Mouse (Mus musculus): Measurements from ENCODE around the gene Csf3. TPM values are rescaled to one million over a fixed set of nuclear protein-coding genes. Genes with fewer than 3 reads are reported as not detected.
A peak's percentile ranks its signal among the peaks of the same experiment; 100 is the strongest.
"Not testable (repeated sequence)": the region's sequence is repeated elsewhere in the genome, so short reads cannot be mapped to it uniquely, and the experiment has no call there.

The Csf3 gene
- not detected for total RNA-seq (2021)
- long read RNA-seq, experiment 1 = 0 reads
- long read RNA-seq, experiment 2 = 0 reads

DNA sequence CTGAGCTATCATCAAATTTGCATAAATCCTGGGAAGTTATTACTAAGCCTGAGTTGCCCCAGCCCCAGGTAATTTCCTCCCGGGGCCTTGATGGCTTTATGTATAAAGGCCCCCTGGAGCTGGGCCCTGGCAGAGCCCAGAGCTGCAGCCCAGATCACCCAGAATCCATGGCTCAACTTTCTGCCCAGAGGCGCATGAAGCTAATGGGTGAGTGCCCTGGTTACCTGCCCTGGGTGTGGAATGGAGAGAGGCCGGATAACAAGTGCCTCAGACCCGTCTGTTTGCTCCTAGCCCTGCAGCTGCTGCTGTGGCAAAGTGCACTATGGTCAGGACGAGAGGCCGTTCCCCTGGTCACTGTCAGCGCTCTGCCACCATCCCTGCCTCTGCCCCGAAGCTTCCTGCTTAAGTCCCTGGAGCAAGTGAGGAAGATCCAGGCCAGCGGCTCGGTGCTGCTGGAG is at the start of gene Csf3:
TSS of gene Csf3 (plus strand) at position 51 of the 458 bp plus-strand sequence.
- intact Hi-C loops (cut with DNase I) = loop anchor here (2.0 to 10.0 kb wide), 3 partner anchors 128 to 326 kb away; no protein-coding TSS in a partner anchor
- TF ChIP-seq CTCF (IDR thresholded peaks at IDR 0.05) = no peak
- H3K4me3 ChIP-seq = no peak within 1 kb of the TSS
- DNase-seq = no peak
- no peak within 1 kb of the TSS for H3K27ac ChIP-seq

DNA sequence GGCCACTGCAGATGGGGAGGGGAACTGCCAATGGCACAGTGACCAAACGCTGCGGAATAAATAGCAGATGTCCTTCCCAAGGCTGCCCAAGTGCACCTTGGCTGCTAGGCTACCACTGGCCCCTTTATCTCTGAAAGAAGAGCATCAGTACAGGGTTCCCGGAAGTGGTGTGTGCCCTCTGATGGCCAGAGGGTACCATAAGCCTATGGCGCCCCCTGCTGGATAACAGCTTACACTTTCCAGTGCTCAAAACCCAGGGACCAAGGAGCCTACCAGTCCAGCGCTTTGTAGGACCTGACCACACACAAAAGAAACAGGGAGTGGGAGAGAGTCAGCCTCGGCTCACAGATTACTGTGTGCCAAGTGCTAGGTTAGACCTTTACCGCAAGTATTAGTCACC is 46.0 kb upstream of the Csf3 start:
- intact Hi-C loops (cut with DNase I); H3K4me3 ChIP-seq; H3K27ac ChIP-seq: not testable (repeated sequence)
- peak; percentile 59 for DNase-seq
- peak; percentile 51 for TF ChIP-seq CTCF (IDR thresholded peaks at IDR 0.05)

DNA sequence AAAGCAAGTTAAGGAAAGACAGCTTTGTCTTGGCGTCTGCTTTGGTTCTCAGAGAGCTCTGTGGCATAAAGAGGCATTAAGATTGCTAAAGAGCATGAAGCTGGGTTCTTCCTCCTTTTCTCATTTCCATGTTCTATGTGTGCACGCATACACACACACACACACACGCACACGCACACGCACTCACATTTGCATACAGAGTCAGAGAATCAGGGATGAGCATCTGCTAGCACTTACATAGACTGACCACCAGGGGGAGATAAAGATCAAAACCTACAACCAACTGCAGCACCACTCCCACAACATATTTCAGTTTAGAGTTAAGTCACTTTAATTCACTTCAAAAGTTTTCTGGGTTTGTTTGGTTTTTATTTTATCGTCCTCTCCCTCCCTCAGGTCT is 40.5 kb upstream of the Csf3 start:
- H3K4me3 ChIP-seq = no peak overlapping the region
- intact Hi-C loops (cut with DNase I) = no loop called here
- DNase-seq = no peak
- peak; percentile 80 for TF ChIP-seq CTCF (IDR thresholded peaks at IDR 0.05)
- no peak overlapping the region for H3K27ac ChIP-seq

DNA sequence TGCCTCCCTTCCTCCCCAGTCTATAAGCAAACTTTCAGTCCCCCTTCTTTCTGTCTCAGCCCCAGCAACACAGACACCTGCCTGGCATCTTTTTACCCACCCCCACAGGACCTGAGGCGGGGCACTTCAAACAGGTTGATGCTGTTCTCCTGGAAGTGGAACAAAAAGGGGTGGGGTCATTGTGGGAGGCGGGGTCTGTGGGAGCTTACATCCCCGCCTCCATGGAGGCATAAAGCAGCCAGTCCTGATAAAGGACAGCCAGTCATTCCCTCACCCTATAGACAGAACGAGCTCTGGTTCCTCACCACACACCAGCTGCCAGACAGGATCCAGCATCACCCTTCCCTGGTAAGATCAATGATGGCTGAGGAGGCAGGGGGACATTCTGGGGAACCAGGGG is 37.0 kb upstream of the Csf3 start, which contains the start of gene Gsdma:
TSS of gene Gsdma (plus strand) at position 261 of the 400 bp plus-strand sequence.
- Histone ChIP-seq H3K4me3 (no peak within 1 kb of the TSS), H3K27ac (no peak within 1 kb of the TSS)
- no peak for TF ChIP-seq CTCF (IDR thresholded peaks at IDR 0.05)
- intact Hi-C loops (cut with DNase I) = no loop called here
- no peak for DNase-seq

DNA sequence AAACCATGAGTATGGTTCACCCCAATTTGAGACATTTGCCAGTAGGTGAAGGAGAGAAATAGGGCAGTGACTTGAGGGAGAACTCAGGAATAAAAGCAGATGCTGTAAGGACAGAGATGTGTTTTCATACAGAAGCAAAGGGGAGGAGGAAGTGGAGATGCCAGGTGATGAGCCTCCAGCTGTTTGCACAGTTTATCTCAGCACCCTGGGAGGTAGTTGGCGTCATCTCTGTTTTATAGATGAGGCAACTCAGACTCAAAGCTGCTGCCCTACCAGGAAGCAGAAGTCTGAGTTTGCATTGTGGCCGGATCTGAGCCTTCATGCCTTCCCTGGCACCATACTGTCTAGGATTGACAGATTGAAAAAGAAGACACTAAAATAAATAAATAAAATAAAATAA is 32.1 kb upstream of the Csf3 start:
- DNase-seq = no peak
- Histone ChIP-seq H3K27ac (no peak overlapping the region), H3K4me3 (no peak overlapping the region)
- intact Hi-C loops (cut with DNase I) = no loop called here
- no peak for TF ChIP-seq CTCF (IDR thresholded peaks at IDR 0.05)

DNA sequence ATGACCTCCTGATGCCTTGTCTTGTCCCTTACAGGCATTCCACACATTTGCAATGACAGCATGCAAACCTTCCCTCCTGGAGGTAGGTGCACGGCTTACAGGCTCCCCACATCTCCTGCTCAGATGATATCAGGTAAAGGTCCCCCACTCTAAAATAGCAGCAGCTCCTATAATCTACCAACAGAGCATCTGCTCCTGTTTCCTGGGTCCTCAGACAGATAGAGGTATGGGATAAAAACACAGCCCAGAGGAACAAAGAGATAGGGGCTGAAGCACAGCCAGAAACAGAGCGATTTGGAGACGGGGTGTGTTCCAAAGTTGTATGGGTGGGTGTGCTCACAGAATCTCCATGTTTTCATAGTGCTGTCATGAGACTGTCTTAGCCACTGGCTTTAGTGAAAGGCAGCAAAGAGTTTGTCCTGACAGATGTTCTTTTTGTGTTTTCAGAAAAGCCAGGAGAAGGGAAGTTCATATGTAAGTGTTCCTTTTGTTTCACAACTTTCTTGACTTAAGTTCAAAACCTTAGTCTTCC is 29.7 kb upstream of the Csf3 start:
- TF ChIP-seq CTCF (IDR thresholded peaks at IDR 0.05) = no peak
- Histone ChIP-seq H3K27ac (no peak overlapping the region), H3K4me3 (no peak overlapping the region)
- DNase-seq = no peak
- intact Hi-C loops (cut with DNase I) = no loop called here

DNA sequence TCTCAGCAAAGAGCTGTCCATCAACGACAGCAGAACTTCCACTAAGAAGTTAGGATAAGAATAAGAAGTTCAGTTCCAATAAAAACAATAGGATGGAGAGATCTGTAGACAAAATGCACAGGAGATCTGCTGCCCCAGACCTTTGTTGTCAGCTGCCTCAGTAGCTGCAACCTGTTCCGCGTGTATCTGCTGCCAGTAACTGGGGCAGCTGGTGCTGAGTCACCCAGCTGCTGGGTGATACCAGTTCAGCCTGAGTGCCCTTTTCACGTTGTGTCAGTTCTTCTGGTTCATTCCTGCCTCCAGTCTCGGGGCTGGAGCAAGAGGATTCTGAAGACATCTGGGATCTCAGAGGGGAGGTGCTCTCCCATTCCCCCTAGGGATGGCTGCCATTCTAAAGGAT is 29.2 kb upstream of the Csf3 start:
- Histone ChIP-seq H3K27ac (peak overlapping the region; percentile 35; the same call in 1 of the 2 replicates), H3K4me3 (no peak overlapping the region)
- intact Hi-C loops (cut with DNase I) = no loop called here
- peak; percentile 48 for DNase-seq
- no peak for TF ChIP-seq CTCF (IDR thresholded peaks at IDR 0.05)

DNA sequence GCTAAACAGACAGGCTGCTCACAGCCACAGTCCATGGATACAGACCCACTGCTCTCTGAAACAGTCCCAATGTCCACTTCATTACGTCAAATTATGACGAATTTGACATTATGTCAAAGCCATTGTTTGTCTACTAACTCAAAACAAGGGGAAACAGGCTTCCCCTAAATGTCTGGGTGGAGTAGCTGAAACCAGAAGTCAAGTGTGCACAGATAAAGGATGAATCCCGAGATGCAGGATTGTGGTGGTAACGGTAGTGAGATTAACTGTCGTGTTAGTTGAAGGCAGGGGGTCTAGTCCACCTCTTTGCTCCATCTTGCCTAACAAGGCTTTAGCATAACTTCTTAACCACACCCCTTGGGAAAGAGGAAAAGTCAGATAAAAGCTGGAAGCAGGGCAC is 28.6 kb upstream of the Csf3 start:
- intact Hi-C loops (cut with DNase I) = no loop called here
- Histone ChIP-seq H3K27ac (peak overlapping the region; percentile 35; the same call in 1 of the 2 replicates), H3K4me3 (no peak overlapping the region)
- no peak for DNase-seq
- TF ChIP-seq CTCF (IDR thresholded peaks at IDR 0.05) = no peak

DNA sequence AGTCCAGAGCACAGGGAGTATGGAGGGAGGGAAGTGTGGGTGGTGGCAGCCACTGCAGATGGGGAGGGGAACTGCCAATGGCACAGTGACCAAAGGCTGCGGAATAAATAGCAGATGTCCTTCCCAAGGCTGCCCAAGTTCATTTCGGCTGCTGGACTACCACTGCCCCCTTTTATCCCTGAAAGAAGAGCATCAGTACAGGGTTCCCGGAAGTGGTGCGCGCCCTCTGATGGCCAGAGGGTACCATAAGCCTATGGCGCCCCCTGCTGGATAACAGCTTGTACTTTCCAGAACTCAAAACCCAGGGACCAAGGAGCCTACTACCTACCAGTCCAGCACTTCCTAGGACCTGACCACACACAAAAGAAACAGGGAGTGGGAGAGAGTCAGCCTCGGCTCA is 27.9 kb upstream of the Csf3 start:
- peak; percentile 56 for TF ChIP-seq CTCF (IDR thresholded peaks at IDR 0.05)
- DNase-seq = peak; percentile 70
- intact Hi-C loops (cut with DNase I); H3K27ac ChIP-seq; H3K4me3 ChIP-seq: not testable (repeated sequence)

DNA sequence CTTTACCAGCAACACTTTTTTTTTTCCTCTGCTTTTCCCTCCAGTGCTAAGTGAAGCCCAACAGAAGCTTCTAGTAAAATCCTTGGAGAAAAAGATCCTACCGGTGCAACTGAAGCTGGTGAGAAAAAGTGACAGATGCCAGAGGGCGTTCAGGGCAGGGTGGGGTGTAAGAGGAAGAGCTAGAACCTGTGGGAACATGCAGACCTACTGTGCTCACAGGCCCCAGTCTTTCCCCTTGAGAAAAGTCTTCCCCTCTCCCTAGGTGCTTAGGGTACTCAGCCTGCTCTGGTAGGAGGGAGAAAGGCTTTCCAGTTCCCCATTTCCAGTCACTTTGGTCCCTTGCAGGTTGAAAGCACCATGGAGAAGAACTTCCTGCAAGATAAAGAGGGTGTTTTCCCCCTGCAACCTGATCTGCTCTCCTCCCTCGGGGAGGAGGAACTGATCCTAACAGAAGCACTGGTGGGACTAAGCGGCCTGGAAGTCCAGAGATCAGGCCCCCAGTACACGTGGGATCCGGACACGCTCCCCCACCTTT is 25.2 kb upstream of the Csf3 start:
- DNase-seq = no peak
- TF ChIP-seq CTCF (IDR thresholded peaks at IDR 0.05) = no peak
- Histone ChIP-seq H3K27ac (no peak overlapping the region), H3K4me3 (no peak overlapping the region)
- intact Hi-C loops (cut with DNase I) = no loop called here

DNA sequence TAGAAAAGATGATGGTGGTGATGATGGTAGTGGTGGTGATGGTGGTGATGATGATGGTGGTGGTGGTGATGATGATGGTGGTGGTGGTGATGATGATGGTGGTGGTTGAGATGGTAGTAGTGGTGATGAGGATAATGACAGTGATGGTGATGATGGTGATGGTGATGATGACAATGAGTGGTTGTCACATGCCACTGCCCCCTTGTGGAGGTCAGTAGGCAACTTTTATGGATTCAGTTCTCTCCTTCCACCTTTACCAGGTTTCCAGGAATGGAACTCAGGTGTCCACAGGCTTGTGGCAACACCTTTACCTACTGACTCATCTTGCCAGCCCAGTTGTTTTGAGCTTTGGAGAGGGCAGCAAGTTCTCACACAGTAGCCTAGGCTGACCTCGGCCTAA is 21.0 kb upstream of the Csf3 start:
- peak; percentile 7; the same call in 1 of the 2 replicates for TF ChIP-seq CTCF (IDR thresholded peaks at IDR 0.05)
- Histone ChIP-seq H3K27ac (no peak overlapping the region), H3K4me3 (no peak overlapping the region)
- DNase-seq = no peak
- intact Hi-C loops (cut with DNase I) = no loop called here

DNA sequence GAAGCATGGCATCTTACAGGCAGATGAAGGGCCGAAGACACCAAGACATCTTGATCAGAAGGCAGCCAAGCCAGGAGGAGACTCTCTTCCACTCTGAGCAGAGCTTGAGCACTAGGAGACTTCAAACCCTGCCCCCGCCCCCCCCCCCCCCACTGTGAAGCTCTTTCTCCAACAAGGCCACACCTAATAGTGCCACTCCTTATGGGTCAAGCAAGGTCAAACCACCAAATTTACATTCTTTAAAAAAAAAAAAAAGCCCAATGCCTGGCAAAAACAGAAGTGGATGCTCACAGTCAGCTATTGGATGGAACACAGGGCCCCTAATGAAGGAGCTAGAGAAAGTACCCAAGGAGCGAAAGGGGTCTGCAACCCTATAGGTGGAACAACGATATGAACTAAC is 20.5 kb upstream of the Csf3 start:
- H3K27ac ChIP-seq; intact Hi-C loops (cut with DNase I); H3K4me3 ChIP-seq; DNase-seq: not testable (repeated sequence)

DNA sequence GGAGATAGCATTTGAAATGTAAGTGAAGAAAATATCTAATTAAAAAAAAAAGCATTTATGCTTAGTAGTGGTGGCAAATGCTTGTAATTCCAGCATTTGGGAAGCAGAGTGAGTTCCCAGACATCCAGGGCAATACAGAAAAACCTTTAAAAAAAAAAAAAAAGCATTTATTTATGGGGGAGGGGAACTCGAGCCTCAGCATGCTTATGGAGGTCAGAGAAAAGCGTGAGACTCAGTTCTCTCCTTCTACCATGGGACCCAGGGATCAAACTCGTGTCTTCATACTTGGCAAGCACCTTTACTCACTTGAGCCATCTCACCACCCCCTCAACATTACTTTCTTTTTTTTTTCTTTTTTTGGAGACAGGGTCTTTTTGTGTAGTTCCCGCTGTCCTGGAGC is 19.9 kb upstream of the Csf3 start:
- TF ChIP-seq CTCF (IDR thresholded peaks at IDR 0.05) = no peak
- intact Hi-C loops (cut with DNase I) = no loop called here
- H3K4me3 ChIP-seq = no peak overlapping the region
- H3K27ac ChIP-seq = no peak overlapping the region
- DNase-seq = no peak
